Mouse (Mus musculus) erythroblast, embryonic 14.5 days (primary cell): ENCODE results near the gene Cfap100. TPM values are rescaled to one million over a fixed set of nuclear protein-coding genes. Genes with fewer than 3 reads are reported as not detected.

Experiments
- H3K27me3 ChIP-seq: 2 replicates; pipeline ENCODE4 v1.6.1; 2012; ENCODE audit warnings: inconsistent platforms; ENCODE audit not compliant: control insufficient read depth
- H3K36me3 ChIP-seq: 2 replicates; pipeline ENCODE4 v1.6.1; 2012; ENCODE audit warnings: mild to moderate bottlenecking, inconsistent platforms; ENCODE audit not compliant: control insufficient read depth
- H3K4me1 ChIP-seq: 2 replicates; pipeline ENCODE4 v1.6.1; 2012; ENCODE audit warnings: inconsistent platforms; ENCODE audit not compliant: control insufficient read depth
- H3K4me3 ChIP-seq: replicated peaks from 2 replicates; pipeline ENCODE3; 2012; ENCODE audit warnings: moderate library complexity, mild to moderate bottlenecking, inconsistent platforms
- H3K9me3 ChIP-seq: 2 replicates; pipeline ENCODE4 v1.6.1; 2012; ENCODE audit warnings: low read length, inconsistent platforms, mixed read lengths; ENCODE audit not compliant: control insufficient read depth
- GATA1 ChIP-seq: IDR thresholded peaks from 2 replicates; pipeline ENCODE4 v1.6.1; 2012; ENCODE audit warnings: low read length, inconsistent platforms, mixed read lengths
- TAL1 ChIP-seq: IDR thresholded peaks from 3 replicates; pipeline ENCODE4 v1.6.1; 2012; ENCODE audit warnings: low read length, inconsistent platforms, mixed read lengths
- polyA plus RNA-seq: library from polyadenylated mRNA; stranded (reverse); fragments of >175 nt; gene quantifications from 2 replicates; pipeline ENCODE4 v1.2.3, GENCODE M21; 2012

Gene Cfap100
- polyA plus RNA-seq, 1 experiment, result not detected

DNA sequence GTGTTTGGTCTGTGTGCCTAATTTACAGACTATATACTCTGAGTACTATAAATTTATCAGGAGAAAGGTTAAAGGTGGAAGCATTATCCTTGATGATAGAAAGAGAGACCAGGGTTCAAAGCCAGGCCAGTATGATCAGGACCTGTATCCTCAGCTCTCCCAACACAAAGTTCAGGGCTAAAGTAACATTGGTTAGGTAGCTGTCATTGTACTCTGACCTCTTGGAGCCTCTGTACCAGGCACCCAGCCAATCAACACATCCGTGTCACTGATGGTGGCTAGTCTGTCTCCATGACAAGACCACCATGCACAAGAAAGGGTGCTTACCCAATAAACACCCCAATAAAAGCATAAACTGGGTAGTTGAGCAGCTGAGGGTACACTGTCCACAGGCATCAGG is 17.6 kb downstream of the Cfap100 start:
- H3K4me1 ChIP-seq, result no peaks in the 10 kb centered on the region; the same call in 1 of the 2 replicates
- TF ChIP-seq GATA1, result no peak
- no peak for TF ChIP-seq TAL1
- no peaks in the 10 kb centered on the region for H3K9me3 ChIP-seq
- peaks cover 2% of the 10 kb centered on the region; the same call in 1 of the 2 replicates for H3K36me3 ChIP-seq
- no peak overlapping the region for H3K4me3 ChIP-seq
- H3K27me3 ChIP-seq, result no peaks in the 10 kb centered on the region

- Histone ChIP-seq H3K4me1 (no peaks in the 10 kb centered on the region; the same call in 1 of the 2 replicates), H3K9me3 (no peaks in the 10 kb centered on the region), H3K36me3 (peaks cover 16% of the 10 kb centered on the region), H3K27me3 (no peaks in the 10 kb centered on the region), H3K4me3 (no peak overlapping the region)
- TF ChIP-seq GATA1 (no peak), TAL1 (no peak)
These were observed 20.0 kb downstream of the Cfap100 start for GRCm38 (mm10) chr6:90408632-90409031.

GRCm38 (mm10) chr6:90397291-90397690 is 31.3 kb downstream of the Cfap100 start:
- H3K4me1 ChIP-seq, result no peaks in the 10 kb centered on the region
- peaks cover 42% of the 10 kb centered on the region for H3K36me3 ChIP-seq
- no peak overlapping the region for H3K4me3 ChIP-seq
- no peaks in the 10 kb centered on the region for H3K9me3 ChIP-seq
- H3K27me3 ChIP-seq, result no peaks in the 10 kb centered on the region
- TF ChIP-seq GATA1 (no peak), TAL1 (no peak)

DNA sequence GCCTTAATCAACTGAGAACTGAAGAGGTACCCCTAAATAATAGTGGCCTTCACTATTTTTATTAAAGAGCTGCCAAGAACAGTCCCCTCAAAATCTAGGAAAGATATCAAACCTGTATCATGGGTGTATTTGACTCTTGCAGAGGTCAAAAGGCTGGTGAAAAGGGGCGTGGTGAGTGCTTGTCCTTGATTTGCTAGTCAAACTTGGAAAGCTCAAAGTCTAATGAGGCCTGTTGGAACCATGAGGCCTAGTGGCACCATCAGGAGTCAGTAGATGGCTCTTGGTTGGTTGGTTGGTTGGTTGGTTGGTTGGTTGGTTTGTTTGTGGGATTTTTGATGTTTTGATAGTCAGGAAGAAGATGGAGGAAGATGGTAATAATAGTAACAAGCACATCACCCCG is 32.8 kb downstream of the Cfap100 start:
- H3K9me3 ChIP-seq, result no peaks in the 10 kb centered on the region
- H3K4me3 ChIP-seq, result no peak overlapping the region
- H3K4me1 ChIP-seq, result no peaks in the 10 kb centered on the region
- no peaks in the 10 kb centered on the region for H3K27me3 ChIP-seq
- no peak for TF ChIP-seq TAL1
- H3K36me3 ChIP-seq, result peaks cover 43% of the 10 kb centered on the region

GRCm38 (mm10) chr6:90393948-90394347 is 34.6 kb downstream of the Cfap100 start:
- Histone ChIP-seq H3K9me3 (no peaks in the 10 kb centered on the region), H3K4me1 (no peaks in the 10 kb centered on the region), H3K36me3 (peaks cover 45% of the 10 kb centered on the region), H3K27me3 (no peaks in the 10 kb centered on the region), H3K4me3 (no peak overlapping the region)
- TF ChIP-seq TAL1, result no peak
- no peak for TF ChIP-seq GATA1

GRCm38 (mm10) chr6:90390629-90391028 is 38.0 kb downstream of the Cfap100 start:
- H3K4me3 ChIP-seq, result no peak overlapping the region

GRCm38 (mm10) chr6:90381465-90381864 is 47.1 kb downstream of the Cfap100 start:
- Histone ChIP-seq H3K4me1 (peaks cover 4% of the 10 kb centered on the region; the same call in 1 of the 2 replicates), H3K27me3 (no peaks in the 10 kb centered on the region), H3K9me3 (no peaks in the 10 kb centered on the region), H3K36me3 (peaks cover 92% of the 10 kb centered on the region), H3K4me3 (no peak overlapping the region)
- TF ChIP-seq GATA1 (no peak), TAL1 (no peak)

More at GRCm38 (mm10) chr6:90390629-90391028, 38.0 kb downstream of the Cfap100 start:
- Histone ChIP-seq H3K4me1 (no peaks in the 10 kb centered on the region), H3K9me3 (no peaks in the 10 kb centered on the region), H3K27me3 (no peaks in the 10 kb centered on the region), H3K36me3 (peaks cover 63% of the 10 kb centered on the region)
- TF ChIP-seq TAL1, result no peak
- no peak for TF ChIP-seq GATA1

- peaks cover 38% of the 10 kb centered on the region for H3K4me1 ChIP-seq
- H3K9me3 ChIP-seq, result no peaks in the 10 kb centered on the region
- TF ChIP-seq TAL1, result no peak
- no peak for TF ChIP-seq GATA1
- no peak overlapping the region for H3K4me3 ChIP-seq
- H3K27me3 ChIP-seq, result no peaks in the 10 kb centered on the region
- peaks cover 95% of the 10 kb centered on the region for H3K36me3 ChIP-seq
These were observed 50.9 kb downstream of the Cfap100 start for GRCm38 (mm10) chr6:90377708-90378107.

GRCm38 (mm10) chr6:90374647-90375046 is 54.0 kb downstream of the Cfap100 start:
- no peaks in the 10 kb centered on the region for H3K9me3 ChIP-seq
- H3K4me3 ChIP-seq, result no peak overlapping the region
- H3K36me3 ChIP-seq, result peaks cover 75% of the 10 kb centered on the region
- peak; percentile 61 for TF ChIP-seq GATA1
- peak; percentile 76 for TF ChIP-seq TAL1
- H3K27me3 ChIP-seq, result no peaks in the 10 kb centered on the region; the same call in 1 of the 2 replicates
- H3K4me1 ChIP-seq, result peaks cover 68% of the 10 kb centered on the region

- TF ChIP-seq GATA1 (no peak), TAL1 (no peak)
- H3K9me3 ChIP-seq, result no peaks in the 10 kb centered on the region
- no peaks in the 10 kb centered on the region; the same call in 1 of the 2 replicates for H3K27me3 ChIP-seq
- peaks cover 60% of the 10 kb centered on the region for H3K4me1 ChIP-seq
- H3K4me3 ChIP-seq, result peak overlapping the region; percentile 85
- H3K36me3 ChIP-seq, result peaks cover 31% of the 10 kb centered on the region
These were observed 58.7 kb downstream of the Cfap100 start for GRCm38 (mm10) chr6:90369725-90370553.
